Mouse (Mus musculus): ENCODE results near the gene Aqp9. TPM values are rescaled to one million over a fixed set of nuclear protein-coding genes. Genes with fewer than 3 reads are reported as not detected.
"Not testable (repeated sequence)": the region's sequence is repeated elsewhere in the genome, so short reads cannot be mapped to it uniquely, and the experiment has no call there.

Aqp9 gene
- total RNA-seq, 2 experiments from 2014 or later, result 128 to 163 TPM

- no peak for ATAC-seq (replicated peaks; ENCODE audit: low FRiP score, poor library complexity, severe bottlenecking)
Observed at GRCm38 (mm10) chr9:71148890-71149289, 19.6 kb downstream of the Aqp9 start.

GRCm38 (mm10) chr9:71146210-71146609 lies 22.3 kb downstream of the Aqp9 start:
- peak; percentile 96 for ATAC-seq (replicated peaks; ENCODE audit: low FRiP score, poor library complexity, severe bottlenecking)

GRCm38 (mm10) chr9:71140205-71140604 lies 28.3 kb downstream of the Aqp9 start:
- no peak for ATAC-seq (replicated peaks; ENCODE audit: low FRiP score, poor library complexity, severe bottlenecking)

- ATAC-seq (replicated peaks; ENCODE audit: low FRiP score, poor library complexity, severe bottlenecking), result no peak
Observed at GRCm38 (mm10) chr9:71138936-71139335, 29.5 kb downstream of the Aqp9 start.

- ATAC-seq (replicated peaks; ENCODE audit: low FRiP score, poor library complexity, severe bottlenecking), result peak; percentile 64
Observed at GRCm38 (mm10) chr9:71137267-71137945, 31.1 kb downstream of the Aqp9 start.

- no peak for ATAC-seq (replicated peaks; ENCODE audit: low FRiP score, poor library complexity, severe bottlenecking)
Observed at GRCm38 (mm10) chr9:71135073-71135472, 33.4 kb downstream of the Aqp9 start.

- ATAC-seq (replicated peaks; ENCODE audit: low FRiP score, poor library complexity, severe bottlenecking), result no peak
Observed at GRCm38 (mm10) chr9:71133190-71133589, 35.3 kb downstream of the Aqp9 start.

GRCm38 (mm10) chr9:71131822-71132221 lies 36.7 kb downstream of the Aqp9 start:
- no peak for ATAC-seq (replicated peaks; ENCODE audit: low FRiP score, poor library complexity, severe bottlenecking)

- peak; percentile 87 for ATAC-seq (replicated peaks; ENCODE audit: low FRiP score, poor library complexity, severe bottlenecking)
Observed at GRCm38 (mm10) chr9:71128911-71129310, 39.6 kb downstream of the Aqp9 start.

- no peak for ATAC-seq (replicated peaks; ENCODE audit: low FRiP score, poor library complexity, severe bottlenecking)
Observed at GRCm38 (mm10) chr9:71126205-71126604, 42.3 kb downstream of the Aqp9 start.

- not testable (repeated sequence) for ATAC-seq (replicated peaks; ENCODE audit: low FRiP score, poor library complexity, severe bottlenecking)
Observed at GRCm38 (mm10) chr9:71123095-71123494, 45.4 kb downstream of the Aqp9 start.

GRCm38 (mm10) chr9:71120924-71121323 lies 47.6 kb downstream of the Aqp9 start:
- ATAC-seq (replicated peaks; ENCODE audit: low FRiP score, poor library complexity, severe bottlenecking), result peak; percentile 59; the same call in 1 of the 2 replicates

- no peak for ATAC-seq (replicated peaks; ENCODE audit: low FRiP score, poor library complexity, severe bottlenecking)
Observed at GRCm38 (mm10) chr9:71113166-71113565, 55.3 kb downstream of the Aqp9 start.

- ATAC-seq (replicated peaks; ENCODE audit: low FRiP score, poor library complexity, severe bottlenecking), result no peak
Observed at GRCm38 (mm10) chr9:71103521-71103920, 65.0 kb downstream of the Aqp9 start.

- no peak for ATAC-seq (replicated peaks; ENCODE audit: low FRiP score, poor library complexity, severe bottlenecking)
Observed at GRCm38 (mm10) chr9:71094066-71094465, 74.4 kb downstream of the Aqp9 start.

GRCm38 (mm10) chr9:71092038-71092437 lies 76.4 kb downstream of the Aqp9 start:
- ATAC-seq (replicated peaks; ENCODE audit: low FRiP score, poor library complexity, severe bottlenecking), result peak; percentile 46

GRCm38 (mm10) chr9:71079201-71079600 lies 89.3 kb downstream of the Aqp9 start:
- ATAC-seq (replicated peaks; ENCODE audit: low FRiP score, poor library complexity, severe bottlenecking), result no peak

- no peak for ATAC-seq (replicated peaks; ENCODE audit: low FRiP score, poor library complexity, severe bottlenecking)
Observed at GRCm38 (mm10) chr9:71077251-71077825, 91.1 kb downstream of the Aqp9 start.

- no peak for ATAC-seq (replicated peaks; ENCODE audit: low FRiP score, poor library complexity, severe bottlenecking)
Observed at GRCm38 (mm10) chr9:71076201-71076648, 92.3 kb downstream of the Aqp9 start.

- no peak for ATAC-seq (replicated peaks; ENCODE audit: low FRiP score, poor library complexity, severe bottlenecking)
Observed at GRCm38 (mm10) chr9:71073831-71074230, 94.7 kb downstream of the Aqp9 start.

GRCm38 (mm10) chr9:71073076-71073475 lies 95.4 kb downstream of the Aqp9 start:
- no peak for ATAC-seq (replicated peaks; ENCODE audit: low FRiP score, poor library complexity, severe bottlenecking)

- no peak for ATAC-seq (replicated peaks; ENCODE audit: low FRiP score, poor library complexity, severe bottlenecking)
Observed at GRCm38 (mm10) chr9:71072502-71072901, 96.0 kb downstream of the Aqp9 start.

Measured in erythroblast, adult 5-6 weeks (primary cell).